Mouse (Mus musculus): ENCODE results near the gene Ankrd66.

GRCm38 (mm10) chr17:43530507-43530906, 12.9 kb downstream of the Ankrd66 start:
- TF ChIP-seq CTCF (conservative IDR thresholded peaks at IDR 0.05; ENCODE audit: low read length) (no peak), NANOG (IDR thresholded peaks at IDR 0.05; ENCODE audit: borderline replicate concordance, low read length) (no peak), POU5F1 (IDR thresholded peaks at IDR 0.05; ENCODE audit: borderline replicate concordance, low read length) (no peak)
